In the genomic region with DNA sequence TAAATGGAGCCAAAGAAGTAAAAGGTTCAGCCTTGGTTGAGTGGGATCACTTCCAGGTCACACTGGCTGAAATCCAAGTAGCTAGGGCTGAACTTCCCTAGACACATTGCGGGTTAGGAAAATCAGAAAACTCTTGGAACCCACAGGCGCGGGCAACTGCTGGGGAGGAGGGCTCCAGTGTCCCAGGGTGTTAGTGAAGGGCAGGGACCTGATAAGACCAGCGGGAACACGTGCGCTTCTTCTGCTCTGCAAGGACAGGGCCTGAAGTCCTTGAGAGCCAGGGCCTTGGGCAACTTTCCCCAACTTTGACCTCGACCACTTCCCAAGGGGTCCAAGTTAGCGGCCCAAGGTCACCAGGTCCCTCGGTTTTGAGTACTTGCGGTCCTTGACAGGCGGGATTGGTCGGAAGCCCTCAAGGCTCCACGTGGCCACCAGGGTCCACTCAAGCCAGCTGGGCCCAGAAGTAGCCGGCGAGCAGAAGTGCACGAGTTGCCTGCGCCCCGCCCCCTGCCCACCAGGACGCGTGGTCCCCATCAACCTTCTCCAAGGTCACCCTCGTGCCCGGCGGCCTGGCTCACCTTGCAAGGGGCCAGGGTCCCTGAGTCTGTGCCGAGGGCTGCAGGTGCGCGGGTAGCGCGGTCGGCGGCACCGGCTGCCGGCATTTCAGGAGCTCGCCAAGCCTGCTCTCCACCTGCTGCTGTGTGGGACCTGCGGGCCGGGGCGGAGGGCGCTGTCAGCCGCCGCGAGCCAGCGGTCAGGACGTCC, we compare ENCODE assay signal across 8 mouse cellular contexts. TPM values are rescaled to one million over a fixed set of nuclear protein-coding genes. Genes with fewer than 3 reads are reported as not detected.
DNase-seq lines count a peak whose midpoint lies in the region; ATAC-seq lines count a peak whose summit lies in the region.

No protein-coding gene starts in this region.

- ATAC-seq in lung, embryonic 16.5 days (ENCODE audit: low read depth), result peak; percentile 32

- no peaks in the 10 kb centered on the region for H3K36me3 ChIP-seq in lung, embryonic 16.5 days (ENCODE audit: control insufficient read depth, insufficient read depth, low read length)

- H3K9me3 ChIP-seq in lung, embryonic 16.5 days (ENCODE audit: control insufficient read depth, low read length), result no peaks in the 10 kb centered on the region

- peak; percentile 20 to 24 for DNase-seq in spleen, postnatal 36 days (ENCODE audit: low spot score in 2 of 2)
- DNase-seq in spleen, adult 12 weeks (ENCODE audit: low spot score), result no peak
- peak; percentile 59 for DNase-seq in embryo, embryonic 11 days
- DNase-seq in heart, adult 8-10 months (ENCODE audit: low spot score), result peak; percentile 59
- DNase-seq in kidney, adult 8-10 months, result peak; percentile 79 to 84
- peak; percentile 41 for DNase-seq in ovary, postnatal 10 days (ENCODE audit: low spot score)
- no peak for DNase-seq in right cerebral cortex, adult 18-20 months

- peak overlapping the region; percentile 47 for H3K27ac ChIP-seq in lung, embryonic 16.5 days (ENCODE audit: low read length)

- peak overlapping the region; percentile 94 for H3K4me2 ChIP-seq in lung, embryonic 16.5 days (ENCODE audit: low read depth, low read length)

- H3K4me3 ChIP-seq in lung, embryonic 16.5 days (ENCODE audit: low read length), result peak overlapping the region; percentile 86

- no peaks in the 10 kb centered on the region for H3K27me3 ChIP-seq in lung, embryonic 16.5 days (ENCODE audit: control insufficient read depth, insufficient read depth, low read depth, low read length)

- peaks cover 9% of the 10 kb centered on the region for H3K4me1 ChIP-seq in lung, embryonic 16.5 days (replicated peaks; ENCODE audit: control insufficient read depth, insufficient read depth, low read length)

- H3K9ac ChIP-seq in lung, embryonic 16.5 days (ENCODE audit: low read length), result peak overlapping the region; percentile 72

- WGBS in lung, embryonic 16.5 days, result under 1% methylated on average over 38 of the region's 42 CpGs

RNA-seq across cellular contexts. Expression of gene Mcrip2, which starts 0.5 kb away (rescaled TPM):
- total RNA-seq in heart, adult 8-10 months (2022), result 100 to 1,000 TPM; 211 to 282 (median 267) TPM
- polyA plus RNA-seq in lung, embryonic 16.5 days (2015; fragmentation: Nextera tagmentation; extraction: Ambion mirVana), result 20.6 and 21.6 TPM in 2 replicates

RNA-seq across cellular contexts. Expression of gene Wdr90, which starts 6.7 kb away (rescaled TPM):
- total RNA-seq in heart, adult 8-10 months (2022), result 1 to 10 TPM; 1.4 to 2.1 (median 1.6) TPM
- 32.6 and 33.4 TPM in 2 replicates for polyA plus RNA-seq in lung, embryonic 16.5 days (2015; fragmentation: Nextera tagmentation; extraction: Ambion mirVana)

RNA-seq across cellular contexts. Expression of gene Mettl26, which starts 6.9 kb away (rescaled TPM):
- total RNA-seq in heart, adult 8-10 months (2022), result 10 to 100 TPM; 13.6 to 16.8 (median 14.5) TPM
- polyA plus RNA-seq in lung, embryonic 16.5 days (2015; fragmentation: Nextera tagmentation; extraction: Ambion mirVana), result 54.2 and 58.4 TPM in 2 replicates

RNA-seq across cellular contexts. Expression of gene Wfikkn1, which starts 12.6 kb away (rescaled TPM):
- total RNA-seq in heart, adult 8-10 months (2022), result under 1 TPM; 0.44 to 0.57 (median 0.51) TPM
- polyA plus RNA-seq in lung, embryonic 16.5 days (2015; fragmentation: Nextera tagmentation; extraction: Ambion mirVana), result 0.43 and 0.50 TPM in 2 replicates

RNA-seq across cellular contexts. Expression of gene Rhot2, which starts 23.4 kb away (rescaled TPM):
- total RNA-seq in heart, adult 8-10 months (2022), result 100 to 1,000 TPM; 128 to 153 (median 135) TPM
- polyA plus RNA-seq in lung, embryonic 16.5 days (2015; fragmentation: Nextera tagmentation; extraction: Ambion mirVana), result 18.3 and 18.6 TPM in 2 replicates

Comparison
In these comparisons a context has a peak if more than half of its experiments do, and no peak if none do; other contexts are left out.
1. DNase-seq: peak in spleen, postnatal 36 days (2 of 2), embryo, embryonic 11 days (single experiment), heart, adult 8-10 months (single experiment), kidney, adult 8-10 months (2 of 2) and ovary, postnatal 10 days (single experiment); none in spleen, adult 12 weeks (single experiment) and right cerebral cortex, adult 18-20 months (single experiment).